Mouse (Mus musculus): ENCODE results near the gene Efcab5. TPM values are rescaled to one million over a fixed set of nuclear protein-coding genes. Genes with fewer than 3 reads are reported as not detected.

Efcab5 gene
- not detected for polyA plus RNA-seq (2017; shearing (Covaris generic))

DNA sequence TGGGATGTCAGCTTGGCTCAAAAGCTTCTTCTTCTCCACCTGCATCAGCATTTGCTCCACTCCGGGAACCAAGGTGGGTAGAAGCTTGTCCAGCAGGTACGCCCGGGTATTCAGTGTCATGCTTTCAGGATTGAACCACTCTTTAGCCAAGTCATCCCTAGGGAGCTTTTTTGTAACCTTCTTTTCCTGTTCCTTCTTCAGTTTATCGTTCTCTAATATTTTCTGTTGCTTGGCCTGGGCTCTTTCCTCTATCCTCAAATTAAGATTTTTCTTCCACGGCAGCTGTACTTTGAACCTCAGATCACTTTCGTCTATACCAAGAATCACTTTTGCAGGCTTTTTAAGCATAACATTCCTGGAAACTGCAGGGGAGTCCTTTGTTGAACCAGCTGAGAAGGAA is at the start of gene Efcab5:
TSS of gene Efcab5 (minus strand) at position 101 of the 400 bp plus-strand sequence.

DNA sequence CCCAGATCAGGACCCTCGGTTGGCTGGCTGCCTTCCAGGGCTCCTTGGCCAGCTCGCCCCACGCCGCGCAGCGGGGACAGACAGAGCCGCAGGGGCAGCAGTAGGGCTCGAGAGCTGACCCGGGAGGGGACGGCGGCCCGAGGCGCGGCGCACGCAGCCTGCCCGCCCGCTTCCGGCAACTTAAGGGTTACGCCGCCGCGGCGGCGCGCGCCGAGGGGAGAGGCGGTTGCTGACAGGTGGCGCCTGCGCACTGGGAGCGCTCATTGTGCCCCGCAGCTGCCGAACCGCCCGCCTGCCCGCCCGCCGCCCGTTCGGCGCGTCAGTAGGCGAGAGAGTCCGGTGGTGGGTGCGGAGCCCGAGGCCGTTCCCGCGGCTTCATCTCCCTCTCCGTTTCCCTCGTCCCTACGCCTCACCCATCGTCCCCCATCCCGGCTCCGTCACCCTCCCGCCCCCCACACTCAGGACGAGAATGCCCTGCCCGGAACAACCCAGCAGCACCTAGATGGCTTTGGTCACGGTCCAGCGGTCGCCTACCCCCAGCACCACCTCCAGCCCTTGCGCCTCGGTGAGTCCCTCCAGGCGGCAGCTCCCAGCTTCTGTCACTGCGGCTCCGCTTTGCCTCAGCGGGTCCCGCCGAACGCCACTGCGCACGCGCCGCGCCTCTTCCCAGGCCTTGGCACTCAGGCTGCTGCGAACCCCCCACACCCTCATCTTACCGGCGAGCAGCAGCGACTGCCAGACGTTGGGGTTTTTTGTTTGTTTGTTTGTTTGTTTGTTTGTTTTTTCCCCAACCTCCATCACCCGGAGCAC is 27.4 kb upstream of the Efcab5 start, which contains the start of gene Ssh2:
TSS of gene Ssh2 (plus strand) at position 337 of the 810 bp plus-strand sequence.

DNA sequence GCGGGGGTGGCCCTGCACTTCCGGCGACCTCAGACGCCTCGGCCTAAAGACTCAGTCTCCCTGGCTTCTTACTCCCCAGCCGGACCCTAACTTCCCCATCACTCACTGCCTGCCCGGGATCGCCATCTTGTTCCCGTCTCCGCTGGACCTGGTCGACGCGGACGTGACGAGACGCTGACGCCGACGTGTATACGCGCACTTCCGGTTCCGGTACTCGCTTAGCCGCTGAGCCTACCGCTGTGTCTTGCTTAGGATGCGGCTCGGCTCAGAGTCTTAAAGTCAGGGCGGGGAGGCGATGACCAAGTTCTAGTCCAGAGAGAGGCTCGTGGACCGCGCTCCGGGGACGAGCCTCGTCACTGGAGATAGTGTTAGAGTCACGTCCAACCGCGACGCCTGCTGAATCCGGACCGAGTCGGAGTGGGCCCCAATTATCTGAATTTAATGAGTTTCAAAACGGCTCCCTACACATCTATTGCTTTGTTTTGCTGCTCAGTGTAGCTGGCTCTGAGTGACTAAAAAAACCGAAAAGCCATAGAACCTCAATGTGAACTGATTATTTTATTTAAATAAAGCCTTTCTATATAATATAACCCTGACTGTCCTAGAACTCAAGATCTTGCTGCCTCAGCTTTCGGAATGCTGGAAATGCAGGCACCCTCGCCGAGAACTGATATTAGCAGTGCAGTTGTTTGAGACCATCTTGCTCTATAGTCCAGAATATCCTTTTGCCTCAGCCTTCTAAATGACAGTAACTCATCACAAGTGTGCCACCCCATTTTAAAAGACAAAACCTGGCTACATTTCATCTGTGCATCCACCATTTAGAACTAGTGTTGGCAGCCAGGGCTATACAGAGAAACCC is 110.3 kb downstream of the Efcab5 start, which contains the start of gene Nsrp1:
TSS of gene Nsrp1 (minus strand) at position 163 of the 862 bp plus-strand sequence.

Other genes with a start within 250 kb of the Efcab5 start
- not detected for gene Slc6a4, start 190.4 kb downstream of the Efcab5 start, polyA plus RNA-seq (2017; shearing (Covaris generic))
- gene Nsrp1, start 110.5 kb downstream of the Efcab5 start, polyA plus RNA-seq (2017; shearing (Covaris generic)): 52.7 TPM
- 571 TPM for gene Ssh2, start 27.3 kb upstream of the Efcab5 start, polyA plus RNA-seq (2017; shearing (Covaris generic))